Mouse (Mus musculus): ENCODE measurements around the gene C1qtnf5. TPM values are rescaled to one million over a fixed set of nuclear protein-coding genes. Genes with fewer than 3 reads are reported as not detected.

C1qtnf5 gene
- 2.8 TPM in 1 of 4 replicates, not detected in the others for total RNA-seq (2023)

GRCm38 (mm10) chr9:44107110-44107509, at the start of gene C1qtnf5:
Gene C1qtnf5, plus strand, starts transcription at chr9:44107245.

DNA sequence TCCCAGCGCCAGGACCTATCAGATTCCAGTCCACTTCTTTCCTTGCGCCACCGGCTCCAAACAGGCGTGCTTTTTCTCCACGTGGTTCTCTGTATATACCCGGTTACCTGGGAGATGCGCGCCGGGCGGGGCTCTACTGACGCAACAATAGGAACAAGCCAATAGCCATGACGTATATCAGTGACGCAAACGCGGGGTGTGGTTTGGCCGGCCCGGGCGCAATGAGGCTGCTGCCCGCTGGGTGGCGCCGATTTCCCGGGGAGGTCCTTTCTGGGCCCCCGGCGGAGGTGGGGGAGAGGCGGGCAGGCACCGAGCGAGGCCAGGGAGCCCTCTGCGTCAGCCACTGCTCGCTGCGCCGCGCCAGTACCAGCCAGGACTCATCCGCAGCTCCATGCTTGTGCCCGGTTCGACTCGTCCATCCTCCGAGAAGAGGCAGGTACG, 40.2 kb upstream of the C1qtnf5 start, which contains the start of gene Usp2:
Usp2 (plus strand) TSS at position 237 of the 441 bp plus-strand sequence.

GRCm38 (mm10) chr9:44101490-44101889, 5.6 kb upstream of the C1qtnf5 start, which contains the start of gene Mfrp:
Gene Mfrp, plus strand, starts transcription at chr9:44101729.

GRCm38 (mm10) chr9:44113105-44113789, 6.2 kb downstream of the C1qtnf5 start, which contains the start of the genes Gm49380 and Rnf26:
Gene Gm49380, minus strand, starts transcription at chr9:44113500.
Gene Rnf26, minus strand, starts transcription at chr9:44113517.

GRCm38 (mm10) chr9:44134101-44134850, 27.2 kb downstream of the C1qtnf5 start, which contains the start of gene Mcam:
Gene Mcam, plus strand, starts transcription at chr9:44134469.

Other genes starting within 250 kb of the C1qtnf5 start
- gene Thy1, start 63.9 kb upstream of the C1qtnf5 start, total RNA-seq (2023), result 1.4 to 3.1 TPM (median 2.6 TPM) in 4 replicates
- 19.0 to 31.1 TPM (median 23.0 TPM) in 4 replicates for gene Usp2, start 40.2 kb upstream of the C1qtnf5 start, total RNA-seq (2023)
- gene Mfrp, start 5.5 kb upstream of the C1qtnf5 start, total RNA-seq (2023), result 0.55 to 0.73 TPM (median 0.69 TPM) in 3 of 4 replicates, not detected in the other
- 0.21 TPM in 1 of 4 replicates, not detected in the others for gene Gm49380, start 6.3 kb downstream of the C1qtnf5 start, total RNA-seq (2023)
- 17.2 to 23.5 TPM (median 20.6 TPM) in 4 replicates for gene Rnf26, start 6.3 kb downstream of the C1qtnf5 start, total RNA-seq (2023)
- gene Mcam, start 27.2 kb downstream of the C1qtnf5 start, total RNA-seq (2023), result 0.20 to 0.27 TPM (median 0.27 TPM) in 3 of 4 replicates, not detected in the other
- gene Cbl, start 126.8 kb downstream of the C1qtnf5 start, total RNA-seq (2023), result 133 to 146 TPM (median 140 TPM) in 4 replicates
- not detected in 4 replicates for gene Ccdc153, start 133.4 kb downstream of the C1qtnf5 start, total RNA-seq (2023)
- gene Pdzd3, start 144.2 kb downstream of the C1qtnf5 start, total RNA-seq (2023), result not detected in 4 replicates
- gene Nlrx1, start 161.4 kb downstream of the C1qtnf5 start, total RNA-seq (2023), result 4.3 to 6.5 TPM (median 6.0 TPM) in 4 replicates
- gene Abcg4, start 181.4 kb downstream of the C1qtnf5 start, total RNA-seq (2023), result not detected in 4 replicates
- 52.6 to 65.7 TPM (median 58.7 TPM) in 4 replicates for gene Hinfp, start 198.4 kb downstream of the C1qtnf5 start, total RNA-seq (2023)
- 17.0 to 21.3 TPM (median 20.4 TPM) in 4 replicates for gene C2cd2l, start 213.0 kb downstream of the C1qtnf5 start, total RNA-seq (2023)
- gene Dpagt1, start 218.8 kb downstream of the C1qtnf5 start, total RNA-seq (2023), result 8.1 to 11.0 TPM (median 9.4 TPM) in 4 replicates
- 34.2 to 44.5 TPM (median 37.9 TPM) in 4 replicates for gene H2afx, start 227.4 kb downstream of the C1qtnf5 start, total RNA-seq (2023)
- 14.8 to 18.8 TPM (median 16.7 TPM) in 4 replicates for gene Hmbs, start 237.0 kb downstream of the C1qtnf5 start, total RNA-seq (2023)